Mouse (Mus musculus) ES-Bruce4 (cell line): ENCODE measurements around the gene Ttc21b.

Experiments
- CTCF ChIP-seq: IDR thresholded peaks from one replicate; pipeline ENCODE4 v1.8.1; 2011; ENCODE audit warnings: low read depth, low read length
- EP300 ChIP-seq: IDR thresholded peaks from 2 replicates; pipeline ENCODE4 v1.6.1; 2011; ENCODE audit warnings: low read depth, low read length; ENCODE audit not compliant: insufficient read depth

- TF ChIP-seq CTCF (no peak), EP300 (no peak)
Observed at GRCm38 (mm10) chr2:66187520-66187919, 68.9 kb downstream of the Ttc21b start.
